9 mouse cellular contexts compared by ENCODE assay signal in genomic region chr3:121890563-121890962, GRCm38 (mm10).
DNase-seq lines count a peak whose midpoint lies in the region; ATAC-seq lines count a peak whose summit lies in the region.
"Had no signal": no experiment of that assay in that cellular context is flagged by ENCODE, and none has a peak within 500 bp of the region (broad histone marks: within the 10 kb centered on the region; RNA-seq: fewer than 3 reads in every experiment).

No protein-coding gene starts in this region.

- peak overlapping the region; percentile 66 for H3K4me2 ChIP-seq in heart, embryonic 16.5 days (ENCODE audit: low read depth, low read length)
- peak overlapping the region; percentile 19 for H3K4me2 ChIP-seq in liver, embryonic 12.5 days

- peaks cover 27% of the 10 kb centered on the region for H3K4me1 ChIP-seq in heart, embryonic 16.5 days (ENCODE audit: control insufficient read depth, insufficient read depth, low read length)
- peaks cover 22% of the 10 kb centered on the region; the same call in 1 of the 2 replicates for H3K4me1 ChIP-seq in liver, embryonic 12.5 days

- no peaks in the 10 kb centered on the region for H3K9me3 ChIP-seq in heart, embryonic 16.5 days (replicated peaks; ENCODE audit: control insufficient read depth, low read length)
- H3K9me3 ChIP-seq in liver, embryonic 12.5 days (replicated peaks) = no peaks in the 10 kb centered on the region
- H3K9me3 ChIP-seq: stomach, embryonic 15.5 days had no signal

- peak overlapping the region; percentile 40 for H3K4me3 ChIP-seq in heart, embryonic 16.5 days (ENCODE audit: low read length)
- H3K4me3 ChIP-seq in liver, embryonic 12.5 days = no peak overlapping the region
- H3K4me3 ChIP-seq: stomach, embryonic 15.5 days had no signal

- no peak for ATAC-seq in heart, embryonic 16.5 days (replicated peaks; ENCODE audit: extremely low read depth, insufficient read depth, low FRiP score)
- no peak for ATAC-seq in liver, embryonic 12.5 days

- peak; percentile 8 for DNase-seq in retina, postnatal 1 day
- DNase-seq in retina, embryonic 14.5 days (ENCODE audit: low spot score) = no peak
- DNase-seq in splenic B cell, adult 2 months (ENCODE audit: low read depth, low spot score) = peak; percentile 9
- no peak for DNase-seq in cerebellum, adult 11-12 months
- DNase-seq in embryo, embryonic 10 days (ENCODE audit: low spot score) = no peak
- DNase-seq in cerebellum, postnatal 10 days = no peak

- no peaks in the 10 kb centered on the region for H3K27me3 ChIP-seq in heart, embryonic 16.5 days (ENCODE audit: control insufficient read depth, insufficient read depth, low read length)
- no peaks in the 10 kb centered on the region; the same call in 1 of the 2 replicates for H3K27me3 ChIP-seq in liver, embryonic 12.5 days (replicated peaks)
- H3K27me3 ChIP-seq in splenic B cell, adult 2 months (ENCODE audit: control insufficient read depth, insufficient read depth, low read length, poor library complexity, severe bottlenecking) = 0 out of 2 replicates have a peak, but pooled peaks cover 1% of the 10 kb centered on the region
- H3K27me3 ChIP-seq: stomach, embryonic 15.5 days had no signal

- WGBS in heart, embryonic 16.5 days = 28% methylated on average over 5 of the region's 5 CpGs
- 8% methylated on average over 5 of the region's 5 CpGs for WGBS in liver, embryonic 12.5 days (ENCODE audit: insufficient replicate concordance)

- peak overlapping the region; percentile 76 for H3K27ac ChIP-seq in heart, embryonic 16.5 days (ENCODE audit: low read length)
- H3K27ac ChIP-seq in liver, embryonic 12.5 days = no peak overlapping the region
- H3K27ac ChIP-seq: stomach, embryonic 15.5 days had no signal

- H3K9ac ChIP-seq in heart, embryonic 16.5 days (ENCODE audit: low read length) = peak overlapping the region; percentile 55
- no peak overlapping the region for H3K9ac ChIP-seq in liver, embryonic 12.5 days
- H3K9ac ChIP-seq: stomach, embryonic 15.5 days had no signal

- H3K36me3 ChIP-seq in heart, embryonic 16.5 days (ENCODE audit: control insufficient read depth, insufficient read depth) = no peaks in the 10 kb centered on the region
- no peaks in the 10 kb centered on the region for H3K36me3 ChIP-seq in liver, embryonic 12.5 days
- no peaks in the 10 kb centered on the region for H3K36me3 ChIP-seq in splenic B cell, adult 2 months (ENCODE audit: control insufficient read depth, insufficient read depth, low read length, poor library complexity, severe bottlenecking)
- H3K36me3 ChIP-seq: stomach, embryonic 15.5 days had no signal

Comparison
In these comparisons a context has a peak if more than half of its experiments do, and no peak if none do; other contexts are left out.
1. DNase-seq: peak in retina, postnatal 1 day (single experiment) and splenic B cell, adult 2 months (single experiment); none in retina, embryonic 14.5 days (single experiment), cerebellum, adult 11-12 months (single experiment), embryo, embryonic 10 days (single experiment) and cerebellum, postnatal 10 days (0 of 2).